Mouse (Mus musculus): Measurements from ENCODE around the gene Gm20890.
"Not testable (repeated sequence)": the region's sequence is repeated elsewhere in the genome, so short reads cannot be mapped to it uniquely, and the experiment has no call there.

Gene Gm20890

DNA sequence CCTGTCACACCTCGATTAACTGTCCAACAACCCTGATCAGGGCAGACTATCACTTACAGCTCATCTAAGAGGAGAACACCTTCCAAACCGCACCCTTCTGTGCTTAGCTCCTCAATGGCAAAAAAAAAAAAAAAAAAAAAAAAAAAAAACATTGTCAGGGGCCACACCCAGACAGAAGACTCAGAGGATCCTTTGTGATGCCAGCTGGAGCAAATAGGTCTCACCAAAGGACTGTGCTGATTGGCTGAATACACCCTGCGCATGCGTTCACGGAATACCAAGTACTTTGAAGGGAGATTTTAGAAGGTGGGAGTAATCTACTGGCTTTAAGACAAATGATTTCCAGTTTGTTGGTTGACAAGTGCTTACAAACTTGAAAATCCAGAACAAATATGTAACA is at the start of gene Gm20890:
Gene Gm20890 (minus strand): TSS at position 101 of the 400 bp plus-strand sequence.
- DNase-seq (ENCODE audit: low spot score in 2 of 2): not testable (repeated sequence)
